ENCODE assay signal across 8 mouse cellular contexts in the genomic region with DNA sequence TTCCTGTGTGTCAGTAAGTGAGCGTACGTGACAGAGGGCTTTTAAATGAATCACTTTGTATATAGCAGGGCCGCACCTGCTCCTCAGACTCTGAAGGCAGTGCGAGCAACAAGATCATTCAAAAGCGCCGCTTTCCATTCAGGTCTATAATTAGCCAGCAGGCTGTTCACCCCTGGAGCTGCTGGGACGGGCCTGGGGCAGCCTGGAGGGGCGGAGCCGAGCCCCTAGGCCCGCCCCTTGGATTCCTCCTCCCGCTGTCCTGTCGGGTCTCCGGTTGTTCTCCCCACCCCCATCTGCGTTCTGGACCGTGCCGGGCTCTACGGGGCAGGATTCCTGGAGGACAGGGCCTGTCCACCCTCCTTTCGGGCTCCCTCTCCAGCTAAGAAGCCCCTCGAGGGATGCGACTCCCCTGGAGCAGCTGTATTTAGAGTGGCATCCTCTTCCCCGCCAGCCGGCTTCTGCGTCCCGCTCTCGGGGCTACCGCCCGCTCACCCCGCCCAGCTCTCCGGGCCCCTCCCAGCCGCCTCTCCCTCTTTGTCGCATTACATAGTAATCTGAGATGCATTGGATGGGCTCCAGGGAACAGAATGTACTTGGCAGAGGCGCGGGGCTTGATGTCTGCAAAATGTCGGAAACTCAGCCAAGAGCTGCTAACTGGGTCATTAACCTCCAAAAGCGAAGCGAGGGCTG.
DNase-seq lines count a peak whose midpoint lies in the region; ATAC-seq and TF ChIP-seq lines count a peak whose summit lies in the region.

No protein-coding gene starts in this region.

- TF ChIP-seq POLR2A in liver, adult 2 months (IDR thresholded peaks at IDR 0.05; ENCODE audit: extremely low read depth, insufficient read depth, low read length) = peak; percentile 68
- peak; percentile 50 for TF ChIP-seq POLR2A in myocyte (IDR thresholded peaks at IDR 0.05; ENCODE audit: insufficient read length, low read depth)

- under 1% methylated on average over 36 of the region's 36 CpGs for WGBS in heart, embryonic 13.5 days
- WGBS in kidney, postnatal 0 days = under 1% methylated on average over 33 of the region's 36 CpGs
- WGBS in liver, adult 2 months = under 1% methylated on average over 36 of the region's 36 CpGs

- no peaks in the 10 kb centered on the region for H3K36me3 ChIP-seq in heart, embryonic 13.5 days
- H3K36me3 ChIP-seq in kidney, postnatal 0 days (ENCODE audit: insufficient read depth, low read length) = no peaks in the 10 kb centered on the region
- no peaks in the 10 kb centered on the region for H3K36me3 ChIP-seq in liver, adult 2 months (ENCODE audit: control insufficient read depth, insufficient read depth, low read length)
- H3K36me3 ChIP-seq in myocyte (ENCODE audit: control insufficient read depth, insufficient read depth) = no peaks in the 10 kb centered on the region

- no peaks in the 10 kb centered on the region for H3K79me2 ChIP-seq in liver, adult 2 months (ENCODE audit: control insufficient read depth, insufficient read depth, low read length)
- H3K79me2 ChIP-seq in myocyte (ENCODE audit: control insufficient read depth, insufficient read depth) = no peaks in the 10 kb centered on the region

- peak overlapping the region; percentile 19 for H3ac ChIP-seq in myocyte (ENCODE audit: control insufficient read depth, insufficient read length)

- peak overlapping the region; percentile 88 for H3K9ac ChIP-seq in heart, embryonic 13.5 days
- H3K9ac ChIP-seq in kidney, postnatal 0 days (ENCODE audit: low read depth, low read length) = peak overlapping the region; percentile 52
- peak overlapping the region; percentile 83 for H3K9ac ChIP-seq in liver, adult 2 months (ENCODE audit: low read depth, low read length)

- no peak for TF ChIP-seq CTCF in kidney, postnatal 0 days (IDR thresholded peaks at IDR 0.05; ENCODE audit: low read depth)
- TF ChIP-seq CTCF in liver, adult 2 months (IDR thresholded peaks at IDR 0.05; ENCODE audit: low read depth, low read length) = no peak

- peak overlapping the region; percentile 77 for H3K4me2 ChIP-seq in heart, embryonic 13.5 days
- H3K4me2 ChIP-seq in kidney, postnatal 0 days (ENCODE audit: low read length) = peak overlapping the region; percentile 56
- peak overlapping the region; percentile 97 for H3K4me2 ChIP-seq in myocyte (ENCODE audit: low read depth)

- no peaks in the 10 kb centered on the region for H3K27me3 ChIP-seq in heart, embryonic 13.5 days (replicated peaks)
- H3K27me3 ChIP-seq in kidney, postnatal 0 days (ENCODE audit: insufficient read depth, low read length) = no peaks in the 10 kb centered on the region
- no peaks in the 10 kb centered on the region for H3K27me3 ChIP-seq in liver, adult 2 months (ENCODE audit: control insufficient read depth, insufficient read depth, low read length)
- H3K27me3 ChIP-seq in myocyte (ENCODE audit: control insufficient read depth, insufficient read depth, insufficient read length) = no peaks in the 10 kb centered on the region

- peak overlapping the region; percentile 64 for H3K4me3 ChIP-seq in heart, embryonic 13.5 days
- peak overlapping the region; percentile 47 for H3K4me3 ChIP-seq in kidney, postnatal 0 days (replicated peaks; ENCODE audit: low read depth, low read length)
- H3K4me3 ChIP-seq in liver, adult 2 months (ENCODE audit: insufficient read depth, low read depth, low read length) = peak overlapping the region; percentile 82
- H3K4me3 ChIP-seq in myocyte = peak overlapping the region; percentile 37

- no peaks in the 10 kb centered on the region for H3K9me3 ChIP-seq in heart, embryonic 13.5 days
- no peaks in the 10 kb centered on the region for H3K9me3 ChIP-seq in kidney, postnatal 0 days (replicated peaks; ENCODE audit: low read length)

- DNase-seq in B cell, adult 2 months = peak; percentile 57 to 67
- DNase-seq in brain, adult 2 months (ENCODE audit: low read depth, low spot score) = peak; percentile 99
- peak; percentile 86 for DNase-seq in fibroblast of lung, adult 2 months (ENCODE audit: low read depth)
- DNase-seq in kidney, postnatal 0 days (ENCODE audit: low spot score) = peak; percentile 100
- peak; percentile 98 for DNase-seq in liver, adult 2 months (ENCODE audit: extremely low read depth, low read depth, low spot score)
- DNase-seq in spleen, postnatal 4 days (ENCODE audit: low spot score in 2 of 2) = peak; percentile 45 to 74

- peak overlapping the region; percentile 99 for H3K27ac ChIP-seq in heart, embryonic 13.5 days (replicated peaks)
- H3K27ac ChIP-seq in kidney, postnatal 0 days = peak overlapping the region; percentile 96
- peak overlapping the region; percentile 96 for H3K27ac ChIP-seq in liver, adult 2 months (replicated peaks; ENCODE audit: insufficient read depth, low read depth, low read length)

- peak; percentile 92 for ATAC-seq in heart, embryonic 13.5 days (ENCODE audit: extremely low read depth, insufficient number of reproducible peaks, low FRiP score, low TSS enrichment)
- ATAC-seq in kidney, postnatal 0 days (replicated peaks; ENCODE audit: low FRiP score, low read depth) = peak; percentile 95

- peaks cover 36% of the 10 kb centered on the region for H3K4me1 ChIP-seq in heart, embryonic 13.5 days
- peaks cover 8% of the 10 kb centered on the region; the same call in 1 of the 2 replicates for H3K4me1 ChIP-seq in kidney, postnatal 0 days (replicated peaks; ENCODE audit: insufficient read depth, low read length)
- peaks cover 11% of the 10 kb centered on the region for H3K4me1 ChIP-seq in liver, adult 2 months (ENCODE audit: control insufficient read depth, insufficient read depth, low read length)

TF ChIP-seq in myocyte, 11 proteins besides CTCF, POLR2A, EP300 and RAD21:
- TF ChIP-seq CEBPB (IDR thresholded peaks at IDR 0.05; ENCODE audit: insufficient read depth, poor library complexity, severe bottlenecking) (no peak), E2F4 (IDR thresholded peaks at IDR 0.05; ENCODE audit: insufficient read depth) (peak; percentile 65), TCF12 (IDR thresholded peaks at IDR 0.05; ENCODE audit: insufficient read depth, poor library complexity, severe bottlenecking) (no peak), MYOD1 (IDR thresholded peaks at IDR 0.05; ENCODE audit: control insufficient read depth in 1 of 3, insufficient read length in 2 of 3, low read depth in 2 of 3) (peak; percentile 59 to 84 (median 66)), MAX (IDR thresholded peaks at IDR 0.05; ENCODE audit: low read depth) (no peak)

Comparison
In these comparisons a context has a peak if more than half of its experiments do, and no peak if none do; other contexts are left out.
1. Peak in every context shown above with its lines: DNase-seq, ATAC-seq, H3K4me3 ChIP-seq and H3K27ac ChIP-seq.